Mouse (Mus musculus) cerebellum, postnatal 10 days (tissue): ENCODE results near the gene Cdc34.
A peak's percentile ranks its signal among the peaks of the same experiment; 100 is the strongest.

Source experiments
- DNase-seq, 2 experiments: peaks; one replicate each; pipeline ENCODE4 v3.0.0; 2021; ENCODE audit warnings: mixed read lengths in 2 of 2

Gene Cdc34

DNA sequence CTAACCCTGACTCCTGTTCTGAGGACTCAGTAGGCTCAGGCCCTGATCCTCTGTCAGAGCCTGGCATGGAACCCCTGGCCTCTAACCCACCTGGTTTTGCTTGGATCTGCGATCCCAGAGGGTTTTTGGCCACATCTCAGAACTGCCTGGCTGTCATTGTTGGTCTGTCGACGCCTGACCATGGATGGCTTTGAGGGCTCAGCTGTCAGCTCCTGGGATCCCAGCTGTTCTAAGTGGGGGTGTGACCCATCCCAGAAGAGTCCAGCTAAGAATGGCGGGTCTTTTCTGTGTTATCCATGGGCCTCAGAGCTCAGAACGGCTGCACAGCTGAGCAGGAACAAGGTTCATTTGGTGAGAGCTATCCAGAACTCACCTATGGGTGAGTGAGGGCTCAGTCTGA is 39.1 kb downstream of the Cdc34 start:
- DNase-seq: no peak

DNA sequence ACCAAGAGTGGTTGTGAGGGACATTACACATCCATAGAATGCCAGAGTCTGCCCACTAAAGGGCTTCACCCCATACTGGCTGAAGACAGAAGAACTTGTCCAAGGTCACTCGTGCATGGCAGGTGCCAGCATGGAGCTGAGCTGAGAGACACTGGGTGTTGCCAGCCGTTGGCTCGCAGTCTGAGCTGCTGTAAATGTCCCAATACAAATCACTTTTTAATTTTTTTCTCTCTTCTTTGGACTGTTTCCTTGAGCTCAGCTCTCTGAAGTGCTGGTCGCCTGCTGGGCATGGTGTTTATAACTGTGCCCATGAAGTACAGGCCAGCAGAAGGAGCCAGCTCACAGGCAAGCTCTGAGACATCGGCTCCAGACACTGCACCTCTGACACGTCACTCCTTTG is 41.1 kb downstream of the Cdc34 start:
- peak in 1 of 2 experiments; percentile 68 for DNase-seq

DNA sequence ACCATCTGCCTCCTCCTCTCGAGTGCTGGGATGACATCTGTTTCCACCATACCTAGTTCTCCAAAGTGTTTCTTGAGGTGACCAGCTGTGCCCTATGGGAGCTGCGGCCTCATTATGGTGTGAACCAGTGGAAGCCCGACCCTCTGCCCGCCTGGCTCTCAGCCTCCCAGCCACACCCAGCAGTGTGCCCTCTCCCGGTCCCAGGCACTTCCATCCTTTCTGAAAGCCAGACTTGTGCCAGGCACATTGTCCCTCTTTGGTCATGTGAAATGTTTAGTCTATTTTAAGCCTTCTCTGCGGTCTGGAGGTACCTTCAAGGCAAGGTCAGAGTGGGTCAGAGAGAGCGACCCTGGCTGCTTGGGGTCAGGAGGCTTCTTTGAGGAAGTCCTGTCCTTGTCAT is 41.7 kb downstream of the Cdc34 start:
- peak in 1 of 2 experiments; percentile 19 for DNase-seq

- DNase-seq: peak; percentile 65 to 71
These were observed 44.1 kb downstream of the Cdc34 start for GRCm38 (mm10) chr10:79726090-79726489.

- no peak for DNase-seq
These were observed 46.6 kb downstream of the Cdc34 start for GRCm38 (mm10) chr10:79728323-79729249.

- peak; percentile 70 to 73 for DNase-seq
These were observed 47.5 kb downstream of the Cdc34 start for GRCm38 (mm10) chr10:79729357-79729965.

- peak; percentile 60 to 70 for DNase-seq
These were observed 50.5 kb downstream of the Cdc34 start for GRCm38 (mm10) chr10:79732500-79732899.

- no peak for DNase-seq
These were observed 51.9 kb downstream of the Cdc34 start for GRCm38 (mm10) chr10:79733847-79734246.

DNA sequence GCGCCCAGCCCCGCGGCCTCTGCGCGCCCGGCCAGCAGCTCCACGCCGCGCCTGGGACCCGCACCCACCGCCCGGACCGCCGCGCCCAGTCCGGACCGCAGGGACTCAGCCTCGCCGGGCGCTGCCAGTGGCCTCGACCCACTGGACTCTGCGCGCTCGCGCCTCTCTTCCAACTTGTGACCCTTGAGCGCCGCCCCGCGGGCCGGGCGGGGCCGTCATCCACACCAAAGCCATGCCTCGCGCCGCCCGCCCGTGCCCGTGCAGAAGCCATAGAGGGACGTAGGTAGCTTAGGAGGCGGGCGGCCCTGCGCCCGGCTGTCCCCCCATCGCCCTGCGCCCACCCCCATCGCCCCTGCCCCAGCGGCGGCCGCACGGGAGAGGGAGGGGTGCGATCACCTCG is 53.4 kb downstream of the Cdc34 start:
- peak in 1 of 2 experiments; percentile 60 for DNase-seq

GRCm38 (mm10) chr10:79736706-79737105 is 54.7 kb downstream of the Cdc34 start:
- DNase-seq: peak in 1 of 2 experiments; percentile 48
